Mouse (Mus musculus): ENCODE results near the gene Dpp6. TPM values are rescaled to one million over a fixed set of nuclear protein-coding genes. Genes with fewer than 3 reads are reported as not detected.

Dpp6 gene
- polyA plus RNA-seq, 1 experiment from 2014 or later = 21.4 TPM

GRCm38 (mm10) chr5:27421090-27421635 is 604.2 kb downstream of the Dpp6 start:
- Histone ChIP-seq H3K4me2 (replicated peaks) (no peak overlapping the region), H3K27me3 (no peaks in the 10 kb centered on the region), H3K4me1 (no peaks in the 10 kb centered on the region), H3K9me3 (no peaks in the 10 kb centered on the region), H3K36me3 (no peaks in the 10 kb centered on the region), H3K4me3 (no peak overlapping the region), H3K9ac (replicated peaks) (no peak overlapping the region), H3K27ac (replicated peaks) (no peak overlapping the region)
- 71% methylated on average over 4 of the region's 4 CpGs for WGBS
- ATAC-seq (ENCODE audit: low FRiP score, low read depth) = no peak

GRCm38 (mm10) chr5:27423766-27424165 is 606.8 kb downstream of the Dpp6 start:
- 73% methylated on average over 3 of the region's 3 CpGs for WGBS
- no peak overlapping the region for H3K27ac ChIP-seq (replicated peaks)
- ATAC-seq (ENCODE audit: low FRiP score, low read depth) = no peak
- H3K27me3 ChIP-seq = no peaks in the 10 kb centered on the region
- H3K4me2 ChIP-seq (replicated peaks) = no peak overlapping the region
- no peaks in the 10 kb centered on the region for H3K4me1 ChIP-seq
- H3K9ac ChIP-seq (replicated peaks) = no peak overlapping the region
- H3K36me3 ChIP-seq = no peaks in the 10 kb centered on the region
- no peak overlapping the region for H3K4me3 ChIP-seq
- H3K9me3 ChIP-seq = no peaks in the 10 kb centered on the region

- H3K36me3 ChIP-seq = no peaks in the 10 kb centered on the region
- WGBS = 79% methylated on average over 3 of the region's 3 CpGs
These were observed 607.6 kb downstream of the Dpp6 start for GRCm38 (mm10) chr5:27424484-27425080.

GRCm38 (mm10) chr5:27426200-27426599 is 609.2 kb downstream of the Dpp6 start:
- H3K9ac ChIP-seq (replicated peaks) = no peak overlapping the region
- H3K27me3 ChIP-seq = no peaks in the 10 kb centered on the region
- no peak overlapping the region for H3K4me3 ChIP-seq
- no peaks in the 10 kb centered on the region for H3K4me1 ChIP-seq
- 85% methylated on average over 1 of the region's 1 CpGs for WGBS
- no peak overlapping the region for H3K4me2 ChIP-seq (replicated peaks)
- no peak for ATAC-seq (ENCODE audit: low FRiP score, low read depth)
- no peaks in the 10 kb centered on the region for H3K9me3 ChIP-seq
- H3K36me3 ChIP-seq = no peaks in the 10 kb centered on the region
- H3K27ac ChIP-seq (replicated peaks) = no peak overlapping the region

More at GRCm38 (mm10) chr5:27424484-27425080, 607.6 kb downstream of the Dpp6 start:
- Histone ChIP-seq H3K9me3 (no peaks in the 10 kb centered on the region), H3K4me3 (no peak overlapping the region), H3K27ac (replicated peaks) (no peak overlapping the region), H3K9ac (replicated peaks) (no peak overlapping the region), H3K27me3 (no peaks in the 10 kb centered on the region), H3K4me2 (replicated peaks) (no peak overlapping the region), H3K4me1 (no peaks in the 10 kb centered on the region)
- no peak for ATAC-seq (ENCODE audit: low FRiP score, low read depth)

- H3K9ac ChIP-seq (replicated peaks) = no peak overlapping the region
- H3K4me3 ChIP-seq = no peak overlapping the region
- no peaks in the 10 kb centered on the region for H3K36me3 ChIP-seq
- H3K4me1 ChIP-seq = no peaks in the 10 kb centered on the region
- H3K9me3 ChIP-seq = no peaks in the 10 kb centered on the region
- H3K27ac ChIP-seq (replicated peaks) = no peak overlapping the region
- H3K27me3 ChIP-seq = no peaks in the 10 kb centered on the region
- ATAC-seq (ENCODE audit: low FRiP score, low read depth) = no peak
- H3K4me2 ChIP-seq (replicated peaks) = no peak overlapping the region
These were observed 616.6 kb downstream of the Dpp6 start for GRCm38 (mm10) chr5:27433584-27433983.

- Histone ChIP-seq H3K27ac (replicated peaks) (no peak overlapping the region), H3K9ac (replicated peaks) (no peak overlapping the region)
These were observed 636.3 kb downstream of the Dpp6 start for GRCm38 (mm10) chr5:27453201-27453845.

GRCm38 (mm10) chr5:27454386-27454785 is 637.4 kb downstream of the Dpp6 start:
- no peaks in the 10 kb centered on the region for H3K4me1 ChIP-seq
- no peak overlapping the region for H3K4me3 ChIP-seq
- no peaks in the 10 kb centered on the region for H3K27me3 ChIP-seq
- no peaks in the 10 kb centered on the region for H3K9me3 ChIP-seq
- no peaks in the 10 kb centered on the region for H3K36me3 ChIP-seq
- no peak overlapping the region for H3K27ac ChIP-seq (replicated peaks)
- H3K4me2 ChIP-seq (replicated peaks) = no peak overlapping the region
- 83% methylated on average over 3 of the region's 3 CpGs for WGBS
- no peak for ATAC-seq (ENCODE audit: low FRiP score, low read depth)
- H3K9ac ChIP-seq (replicated peaks) = no peak overlapping the region

More at GRCm38 (mm10) chr5:27453201-27453845, 636.3 kb downstream of the Dpp6 start:
- H3K27me3 ChIP-seq = no peaks in the 10 kb centered on the region
- no peaks in the 10 kb centered on the region for H3K9me3 ChIP-seq
- no peaks in the 10 kb centered on the region for H3K36me3 ChIP-seq
- no peak overlapping the region for H3K4me3 ChIP-seq
- H3K4me1 ChIP-seq = no peaks in the 10 kb centered on the region
- ATAC-seq (ENCODE audit: low FRiP score, low read depth) = no peak
- no peak overlapping the region for H3K4me2 ChIP-seq (replicated peaks)
- WGBS = 44% methylated on average over 3 of the region's 3 CpGs

GRCm38 (mm10) chr5:27456981-27457380 is 640.0 kb downstream of the Dpp6 start:
- Histone ChIP-seq H3K27ac (replicated peaks) (no peak overlapping the region), H3K27me3 (no peaks in the 10 kb centered on the region), H3K9me3 (no peaks in the 10 kb centered on the region), H3K4me2 (replicated peaks) (no peak overlapping the region), H3K4me1 (no peaks in the 10 kb centered on the region), H3K4me3 (no peak overlapping the region), H3K36me3 (no peaks in the 10 kb centered on the region), H3K9ac (replicated peaks) (no peak overlapping the region)
- WGBS = 90% methylated on average over 1 of the region's 1 CpGs
- no peak for ATAC-seq (ENCODE audit: low FRiP score, low read depth)

GRCm38 (mm10) chr5:27457686-27458085 is 640.7 kb downstream of the Dpp6 start:
- ATAC-seq (ENCODE audit: low FRiP score, low read depth) = no peak
- Histone ChIP-seq H3K27ac (replicated peaks) (no peak overlapping the region), H3K4me1 (no peaks in the 10 kb centered on the region), H3K9ac (replicated peaks) (no peak overlapping the region), H3K36me3 (no peaks in the 10 kb centered on the region), H3K27me3 (no peaks in the 10 kb centered on the region), H3K9me3 (no peaks in the 10 kb centered on the region), H3K4me2 (replicated peaks) (no peak overlapping the region), H3K4me3 (no peak overlapping the region)
- WGBS = 83% methylated on average over 1 of the region's 1 CpGs

- no peaks in the 10 kb centered on the region for H3K9me3 ChIP-seq
- no peak overlapping the region for H3K4me2 ChIP-seq (replicated peaks)
- no peak overlapping the region for H3K27ac ChIP-seq (replicated peaks)
- H3K36me3 ChIP-seq = peaks cover 5% of the 10 kb centered on the region; the same call in 1 of the 2 replicates
- no peak for ATAC-seq (ENCODE audit: low FRiP score, low read depth)
- H3K9ac ChIP-seq (replicated peaks) = no peak overlapping the region
- H3K4me3 ChIP-seq = no peak overlapping the region
- WGBS = 79% methylated on average over 4 of the region's 4 CpGs
- no peaks in the 10 kb centered on the region for H3K27me3 ChIP-seq
- no peaks in the 10 kb centered on the region for H3K4me1 ChIP-seq
These were observed 658.0 kb downstream of the Dpp6 start for GRCm38 (mm10) chr5:27474964-27475465.

- Histone ChIP-seq H3K27me3 (no peaks in the 10 kb centered on the region), H3K4me2 (replicated peaks) (no peak overlapping the region), H3K4me3 (no peak overlapping the region), H3K9me3 (no peaks in the 10 kb centered on the region), H3K27ac (replicated peaks) (no peak overlapping the region), H3K4me1 (peaks cover 5% of the 10 kb centered on the region; the same call in 1 of the 2 replicates), H3K9ac (replicated peaks) (no peak overlapping the region), H3K36me3 (no peaks in the 10 kb centered on the region)
- WGBS = 81% methylated on average over 2 of the region's 2 CpGs
- no peak for ATAC-seq (ENCODE audit: low FRiP score, low read depth)
These were observed 664.7 kb downstream of the Dpp6 start for GRCm38 (mm10) chr5:27481706-27482105.

- ATAC-seq (ENCODE audit: low FRiP score, low read depth) = 0 out of 2 replicates have a peak, but pooled peaks have one; percentile 38
- no peaks in the 10 kb centered on the region for H3K27me3 ChIP-seq
- H3K36me3 ChIP-seq = no peaks in the 10 kb centered on the region
- no peak overlapping the region for H3K4me2 ChIP-seq (replicated peaks)
- H3K9ac ChIP-seq (replicated peaks) = no peak overlapping the region
- peaks cover 5% of the 10 kb centered on the region; the same call in 1 of the 2 replicates for H3K4me1 ChIP-seq
- H3K27ac ChIP-seq (replicated peaks) = no peak overlapping the region
- 63% methylated on average over 1 of the region's 1 CpGs for WGBS
- no peak overlapping the region for H3K4me3 ChIP-seq
- H3K9me3 ChIP-seq = no peaks in the 10 kb centered on the region
These were observed 669.1 kb downstream of the Dpp6 start for GRCm38 (mm10) chr5:27486138-27486537.

Measured in midbrain, embryonic 12.5 days (tissue).